Mouse (Mus musculus) cerebellum, adult 2 months (tissue): Measurements from ENCODE around the gene Mical3. TPM values are rescaled to one million over a fixed set of nuclear protein-coding genes. Genes with fewer than 3 reads are reported as not detected.

Experiments used
- DNase-seq, 2 experiments: peaks; one replicate each; pipeline ENCODE4 v3.0.0; 2021
- H3K27ac ChIP-seq: fragments of 200-500 bp; 2 replicates; pipeline ENCODE4 v1.5.1; 2012; ENCODE audit warnings: low read length, control low read depth, inconsistent platforms; ENCODE audit not compliant: insufficient read depth
- H3K27me3 ChIP-seq: fragments of 200-500 bp; 2 replicates; pipeline ENCODE4 v1.6.1; 2012; ENCODE audit warnings: inconsistent platforms, mild to moderate bottlenecking, low read length, moderate library complexity; ENCODE audit not compliant: control insufficient read depth, insufficient read depth
- H3K4me1 ChIP-seq: fragments of 200-500 bp; 2 replicates; pipeline ENCODE4 v1.6.1; 2011; ENCODE audit warnings: low read length; ENCODE audit not compliant: control insufficient read depth, insufficient read depth
- H3K4me3 ChIP-seq: fragments of 200-500 bp; replicated peaks from 2 replicates; pipeline ENCODE3; 2011; ENCODE audit warnings: mild to moderate bottlenecking, low read depth, low read length, control low read depth; ENCODE audit not compliant: insufficient read depth
- CTCF ChIP-seq: fragments of 200-500 bp; IDR thresholded peaks from 2 replicates; pipeline ENCODE4 v1.5.1; 2011; ENCODE audit warnings: low read depth, mild to moderate bottlenecking, control low read depth, low read length, moderate library complexity, borderline replicate concordance; ENCODE audit not compliant: insufficient read depth
- POLR2A ChIP-seq: fragments of 200-500 bp; IDR thresholded peaks from 2 replicates; pipeline ENCODE4 v1.6.1; 2011; ENCODE audit warnings: low read length, control low read depth, borderline replicate concordance; ENCODE audit not compliant: insufficient read depth
- WGBS: fragments of 180-500 bp; shearing (Covaris S2); methylation state at CpG from one replicate; pipeline ENCODE4 v1.1.7; 2018; 5-methylcytosine and 5-hydroxymethylcytosine counted together
- polyA plus RNA-seq: library from polyadenylated mRNA; depleted of rRNA; stranded (reverse); fragments of >200 nt; gene quantifications from 2 replicates; pipeline ENCODE4 v1.2.3, GENCODE M21; 2012

The Mical3 gene
- polyA plus RNA-seq, 1 experiment, result 75.7 TPM

GRCm38 (mm10) chr6:121039719-121040118, 91.1 kb downstream of the Mical3 start:
- peak overlapping the region; percentile 81 for H3K27ac ChIP-seq
- H3K27me3 ChIP-seq, result no peaks in the 10 kb centered on the region
- H3K4me1 ChIP-seq, result peaks cover 50% of the 10 kb centered on the region
- no peak for DNase-seq
- 54% methylated on average over 3 of the region's 3 CpGs for WGBS
- H3K4me3 ChIP-seq, result no peak overlapping the region
- no peak for TF ChIP-seq POLR2A
- peak; percentile 28; the same call in 1 of the 2 replicates for TF ChIP-seq CTCF

GRCm38 (mm10) chr6:121039286-121039685, 91.5 kb downstream of the Mical3 start:
- WGBS, result 13% methylated on average over 9 of the region's 9 CpGs
- peak overlapping the region; percentile 81 for H3K27ac ChIP-seq
- DNase-seq, result peak; percentile 64 to 78
- peaks cover 45% of the 10 kb centered on the region for H3K4me1 ChIP-seq
- H3K4me3 ChIP-seq, result no peak overlapping the region
- TF ChIP-seq CTCF, result no peak
- no peaks in the 10 kb centered on the region for H3K27me3 ChIP-seq

GRCm38 (mm10) chr6:121037086-121037485, 93.7 kb downstream of the Mical3 start:
- TF ChIP-seq POLR2A, result no peak
- no peak for TF ChIP-seq CTCF
- Histone ChIP-seq H3K4me3 (no peak overlapping the region), H3K4me1 (peaks cover 27% of the 10 kb centered on the region), H3K27ac (no peak overlapping the region), H3K27me3 (no peaks in the 10 kb centered on the region)
- 60% methylated on average over 4 of the region's 4 CpGs for WGBS
- DNase-seq, result no peak

- WGBS, result 93% methylated on average over 3 of the region's 3 CpGs
Observed at GRCm38 (mm10) chr6:121035929-121036328, 94.9 kb downstream of the Mical3 start.

GRCm38 (mm10) chr6:121035268-121035667, 95.5 kb downstream of the Mical3 start:
- no peak overlapping the region for H3K4me3 ChIP-seq
- H3K4me1 ChIP-seq, result peaks cover 21% of the 10 kb centered on the region
- H3K27me3 ChIP-seq, result no peaks in the 10 kb centered on the region
- TF ChIP-seq CTCF (no peak), POLR2A (no peak)
- 40% methylated on average over 12 of the region's 12 CpGs for WGBS
- H3K27ac ChIP-seq, result no peak overlapping the region; the same call in 1 of the 2 replicates
- no peak for DNase-seq

More at GRCm38 (mm10) chr6:121035929-121036328, 94.9 kb downstream of the Mical3 start:
- no peak for TF ChIP-seq POLR2A
- H3K27ac ChIP-seq, result no peak overlapping the region
- H3K4me3 ChIP-seq, result no peak overlapping the region
- H3K4me1 ChIP-seq, result peaks cover 23% of the 10 kb centered on the region
- H3K27me3 ChIP-seq, result no peaks in the 10 kb centered on the region
- DNase-seq, result no peak

- Histone ChIP-seq H3K27me3 (no peaks in the 10 kb centered on the region), H3K27ac (no peak overlapping the region), H3K4me3 (no peak overlapping the region), H3K4me1 (peaks cover 18% of the 10 kb centered on the region)
- no peak for DNase-seq
- 93% methylated on average over 3 of the region's 3 CpGs for WGBS
- TF ChIP-seq POLR2A, result no peak
- no peak for TF ChIP-seq CTCF
Observed at GRCm38 (mm10) chr6:121033250-121033649, 97.5 kb downstream of the Mical3 start.

GRCm38 (mm10) chr6:121031370-121031769, 99.4 kb downstream of the Mical3 start:
- no peaks in the 10 kb centered on the region for H3K27me3 ChIP-seq

GRCm38 (mm10) chr6:121029897-121030589, 100.8 kb downstream of the Mical3 start:
- H3K27me3 ChIP-seq, result no peaks in the 10 kb centered on the region
- H3K4me1 ChIP-seq, result peaks cover 36% of the 10 kb centered on the region
- no peak overlapping the region for H3K4me3 ChIP-seq
- WGBS, result 72% methylated on average over 19 of the region's 19 CpGs
- DNase-seq, result no peak
- TF ChIP-seq CTCF (no peak), POLR2A (no peak)
- no peak overlapping the region for H3K27ac ChIP-seq

More at GRCm38 (mm10) chr6:121031370-121031769, 99.4 kb downstream of the Mical3 start:
- TF ChIP-seq POLR2A (no peak), CTCF (no peak)
- H3K4me1 ChIP-seq, result peaks cover 28% of the 10 kb centered on the region
- no peak for DNase-seq
- no peak overlapping the region for H3K4me3 ChIP-seq
- H3K27ac ChIP-seq, result no peak overlapping the region
- 95% methylated on average over 7 of the region's 7 CpGs for WGBS
